Mouse (Mus musculus) cerebellum, postnatal 25 days (tissue): ENCODE measurements at regions not wholly inside any gene's neighbourhood (a gene's known extent, or its start where the extent isn't known, plus 50 kb on each side); places are given as distances from the start of the nearest gene placed in this dataset.

Experiments used
- DNase-seq, 2 experiments: peaks; one replicate each; pipeline ENCODE4 v3.0.0; 2021; ENCODE audit warnings: mixed read lengths in 2 of 2

DNA sequence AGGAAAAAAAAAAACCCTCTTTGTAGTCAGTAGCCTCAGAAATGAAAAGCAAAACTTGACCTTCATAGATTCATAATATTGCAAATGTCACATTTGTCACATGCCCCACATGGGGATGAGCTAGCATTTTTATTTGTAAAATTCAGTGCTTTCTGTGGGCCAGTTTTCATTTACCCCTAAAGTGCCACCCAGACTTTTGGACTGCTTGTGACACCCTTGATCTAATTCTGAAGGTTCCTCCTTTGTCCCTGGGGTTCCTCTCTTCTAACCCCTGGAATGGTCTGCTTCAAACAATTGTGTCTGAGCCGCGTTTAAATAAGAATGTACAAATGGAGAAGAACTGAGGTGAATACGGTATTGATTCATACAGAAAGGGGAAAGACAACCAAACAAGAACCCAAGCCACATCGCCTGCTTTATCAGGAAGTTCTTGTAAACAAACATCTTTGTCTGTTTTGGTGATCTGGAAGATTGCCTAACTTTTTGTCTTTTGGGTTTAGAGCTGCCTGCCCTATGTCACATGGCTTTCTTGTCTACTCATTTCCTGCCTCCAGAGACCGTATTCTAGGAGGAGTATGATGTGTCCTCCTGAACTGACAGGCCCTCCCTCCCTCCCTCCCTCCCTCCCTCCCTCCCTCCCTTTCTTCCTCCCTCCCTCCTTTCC, 203.1 kb upstream of the Gm9833 start:
- no peak for DNase-seq

DNA sequence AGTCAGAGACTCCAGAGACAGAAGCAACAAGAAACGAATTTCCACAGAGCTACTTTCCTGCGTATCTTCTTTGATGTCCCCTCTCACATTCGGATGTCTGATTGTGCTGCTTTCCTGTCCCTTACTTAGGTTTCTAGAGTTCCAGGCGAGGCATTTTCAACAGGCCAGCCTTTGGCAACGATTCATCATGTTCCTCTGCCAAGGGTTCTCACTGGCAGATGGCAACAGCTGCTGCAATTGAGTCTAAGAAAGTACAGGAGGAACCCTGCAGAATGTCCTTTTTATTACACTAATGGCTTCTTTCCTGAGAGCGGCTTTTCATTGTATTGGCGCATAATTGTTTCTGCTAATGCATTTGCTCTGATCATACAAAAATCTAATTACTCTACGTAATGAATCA, 202.3 kb upstream of the Gm9833 start:
- DNase-seq, result peak; percentile 26 to 45

DNA sequence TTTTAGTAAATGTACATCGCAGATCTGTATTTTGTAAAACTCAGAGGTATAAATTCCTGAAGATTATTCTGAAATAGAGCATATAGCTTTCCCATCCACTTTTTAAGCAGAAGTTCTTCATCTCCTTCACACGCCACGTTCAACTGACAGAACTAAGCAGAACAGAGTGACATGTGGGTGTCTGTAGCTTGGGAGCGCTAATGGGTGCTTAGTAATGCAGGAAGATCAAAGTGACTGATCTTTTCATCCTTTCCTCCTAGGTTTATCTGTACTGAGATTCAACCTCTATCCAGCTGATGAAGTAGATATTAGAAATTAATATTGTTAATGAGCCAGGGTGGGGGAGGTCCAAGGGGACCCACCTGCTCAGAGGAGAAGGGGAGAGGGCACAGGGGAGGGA, 201.8 kb upstream of the Gm9833 start:
- DNase-seq, result no peak

DNA sequence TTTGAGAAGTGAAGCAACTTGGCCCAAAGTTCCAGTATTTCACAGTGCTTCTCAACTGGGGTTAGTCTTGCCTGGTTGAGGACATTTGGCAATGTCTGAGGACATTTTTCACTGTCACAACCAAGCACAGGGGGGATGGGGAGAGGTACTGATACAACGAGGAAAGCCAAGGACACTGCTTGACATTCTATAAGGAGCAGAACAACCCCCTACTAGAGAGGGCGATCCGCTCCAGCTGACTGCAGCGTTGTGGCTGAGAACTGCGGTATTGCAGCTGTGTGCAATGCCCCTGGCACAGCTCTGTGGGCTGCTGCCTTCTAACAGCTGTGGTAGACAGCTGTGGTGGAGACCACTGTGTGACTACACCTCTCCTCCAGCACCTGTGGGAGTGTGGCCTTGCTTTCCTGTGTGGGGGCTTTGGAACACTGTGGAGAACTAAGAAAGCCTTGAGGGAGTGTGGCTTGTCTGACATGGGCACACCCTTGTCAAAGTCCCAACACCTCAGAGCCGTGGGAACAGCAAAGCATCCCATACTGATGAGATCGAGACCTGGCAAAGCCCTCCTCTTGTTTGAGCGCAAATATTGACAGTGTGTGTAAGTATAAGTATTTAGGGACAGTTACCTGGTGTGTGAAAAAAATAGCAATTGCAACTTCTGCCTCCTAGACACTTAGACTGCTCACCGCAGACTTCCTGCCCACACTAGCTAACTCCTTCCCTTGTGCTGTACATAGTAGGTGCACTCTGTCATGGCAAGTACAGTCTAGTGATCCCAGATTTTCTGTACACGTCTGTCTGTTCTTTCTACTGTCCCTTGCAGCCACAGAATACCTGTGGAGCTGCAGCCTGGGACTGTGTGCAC, 200.9 kb upstream of the Gm9833 start:
- no peak for DNase-seq

- DNase-seq, result no peak
Observed at GRCm38 (mm10) chr3:9887627-9887994, 200.3 kb upstream of the Gm9833 start.

- DNase-seq, result no peak
Observed at GRCm38 (mm10) chr3:9888051-9888450, 199.9 kb upstream of the Gm9833 start.

DNA sequence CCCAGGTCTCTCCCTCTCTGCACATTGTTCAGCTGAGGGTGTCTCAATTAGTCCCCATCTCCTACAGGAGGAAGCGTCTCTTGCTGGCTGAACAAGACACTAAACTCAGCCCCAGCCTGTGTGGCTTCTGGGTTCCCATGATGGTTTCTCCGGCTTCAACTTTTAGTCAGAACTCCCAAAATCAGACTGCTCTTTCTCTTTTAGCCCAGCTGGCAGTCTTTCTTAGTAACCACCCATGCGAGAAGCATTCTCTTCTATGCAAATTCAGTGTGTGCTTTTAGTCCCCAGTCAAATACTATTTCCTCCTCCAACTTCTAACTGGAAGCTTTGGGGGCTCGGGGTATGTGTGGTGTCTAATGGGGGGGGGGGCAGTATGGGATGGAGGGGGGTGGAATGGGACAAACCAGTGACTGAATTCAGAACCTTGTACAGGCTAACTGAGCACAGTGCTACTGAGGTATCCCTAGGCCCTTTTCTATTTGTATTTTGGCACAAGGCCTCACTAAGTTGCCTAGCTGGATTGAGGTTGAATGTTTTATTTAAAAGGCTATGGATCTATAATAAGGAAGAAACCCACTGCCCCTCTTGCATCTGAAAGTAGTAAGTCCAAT, 194.9 kb upstream of the Gm9833 start:
- no peak for DNase-seq

DNA sequence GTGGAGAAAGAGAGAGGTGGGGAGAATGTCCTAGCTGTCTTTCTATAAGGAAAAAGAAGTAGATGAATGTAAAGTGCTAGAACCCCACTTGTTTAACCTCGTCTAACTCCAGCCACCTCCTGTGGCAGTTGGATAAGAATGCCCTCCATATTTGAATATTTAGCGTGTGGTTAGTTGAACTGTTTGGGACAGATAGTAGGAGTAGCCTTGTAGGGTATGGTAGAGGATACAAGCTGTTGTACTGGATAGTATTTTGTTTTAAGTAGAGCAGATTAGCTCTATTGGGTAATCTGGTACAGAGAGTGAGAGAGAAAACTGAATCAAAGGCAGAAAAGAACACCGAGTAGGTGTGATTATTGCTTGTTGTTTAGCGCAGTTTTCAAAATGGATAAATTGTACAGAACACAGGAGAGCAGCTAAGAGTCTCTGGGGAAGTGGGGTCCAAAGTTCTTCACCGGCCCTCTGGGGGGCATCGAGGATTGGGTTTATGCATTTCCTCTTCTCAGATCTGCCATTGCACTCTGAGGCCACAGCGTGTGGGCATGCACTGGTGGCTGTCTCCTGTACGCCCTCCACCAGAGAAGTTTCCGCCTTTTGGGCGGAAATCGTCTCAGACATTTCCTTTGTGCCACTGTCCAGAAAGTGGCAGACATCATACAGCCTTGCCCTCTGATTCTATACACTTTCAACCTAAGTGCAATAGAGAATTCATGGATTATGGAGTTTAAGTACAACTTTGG, 192.3 kb upstream of the Gm9833 start:
- DNase-seq, result no peak

- no peak for DNase-seq
Observed at GRCm38 (mm10) chr3:9896303-9896702, 191.6 kb upstream of the Gm9833 start.

GRCm38 (mm10) chr3:9901663-9902062, 186.2 kb upstream of the Gm9833 start:
- no peak for DNase-seq

DNA sequence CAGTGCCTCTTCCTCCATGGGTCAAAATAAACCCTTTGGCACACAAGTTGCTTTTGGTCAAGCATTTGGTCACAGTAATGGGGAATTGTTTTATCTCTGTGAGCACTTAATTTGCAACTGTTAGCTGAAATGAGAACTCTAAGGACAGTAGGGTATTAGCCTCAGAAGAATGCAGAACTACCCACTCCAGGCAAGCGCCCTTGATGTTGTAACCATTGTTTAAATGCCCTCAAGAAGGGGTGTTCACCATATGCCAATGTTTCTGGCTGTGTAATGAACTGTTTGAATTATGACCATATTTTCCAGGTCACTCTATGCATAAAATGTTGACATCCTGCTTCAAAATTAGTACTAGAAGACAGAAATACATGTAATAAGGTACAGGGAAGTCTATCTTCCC, 174.6 kb upstream of the Gm9833 start:
- DNase-seq, result no peak

GRCm38 (mm10) chr3:9916538-9917106, 171.3 kb upstream of the Gm9833 start:
- DNase-seq, result no peak

- DNase-seq, result peak; percentile 64 to 81
Observed at GRCm38 (mm10) chr3:9920331-9920730, 167.6 kb upstream of the Gm9833 start.

- no peak for DNase-seq
Observed at GRCm38 (mm10) chr3:9921730-9922129, 166.2 kb upstream of the Gm9833 start.

- peak in 1 of 2 experiments; percentile 29 for DNase-seq
Observed at GRCm38 (mm10) chr3:9922541-9923046, 165.3 kb upstream of the Gm9833 start.

DNA sequence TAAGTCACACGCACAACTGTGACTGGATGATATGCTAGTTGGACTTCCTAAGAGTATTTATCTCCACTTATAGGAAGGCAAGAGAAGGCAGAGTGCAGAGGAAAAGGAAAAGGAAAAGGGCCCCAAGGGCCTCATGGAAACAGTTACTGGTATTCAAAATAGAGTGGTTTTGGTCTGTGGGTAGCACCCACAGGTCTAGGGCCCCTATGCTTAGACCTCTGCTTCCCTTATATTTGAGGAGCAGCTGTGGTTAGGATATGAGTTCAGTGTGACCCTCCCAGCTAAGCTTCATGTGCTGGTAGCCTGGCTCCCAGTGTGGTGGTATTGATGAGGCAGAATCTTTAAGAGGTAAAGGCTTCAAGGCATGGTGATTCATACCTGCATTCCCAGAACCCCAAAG, 163.3 kb upstream of the Gm9833 start:
- DNase-seq, result no peak

GRCm38 (mm10) chr3:9936853-9937441, 151.0 kb upstream of the Gm9833 start:
- no peak for DNase-seq

DNA sequence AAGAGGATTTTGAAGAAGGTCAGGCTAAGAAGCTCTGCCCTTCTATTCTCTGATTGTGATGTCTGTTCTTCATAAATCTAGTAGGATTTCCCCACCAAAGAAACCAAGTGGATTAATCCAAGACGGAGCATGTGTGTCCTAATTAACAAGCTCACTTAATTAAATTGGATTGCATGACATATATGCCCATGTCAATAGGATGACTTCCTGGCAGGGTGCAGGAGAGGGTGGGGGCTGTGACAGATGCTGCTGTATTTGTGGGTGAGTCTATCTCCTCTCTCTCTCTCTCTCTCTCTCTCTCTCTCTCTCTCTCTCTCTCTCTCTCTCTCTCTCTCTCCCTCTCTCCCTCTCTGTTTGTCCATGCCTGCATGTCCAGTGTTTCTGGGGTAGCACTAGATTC, 149.3 kb upstream of the Gm9833 start:
- DNase-seq, result no peak

DNA sequence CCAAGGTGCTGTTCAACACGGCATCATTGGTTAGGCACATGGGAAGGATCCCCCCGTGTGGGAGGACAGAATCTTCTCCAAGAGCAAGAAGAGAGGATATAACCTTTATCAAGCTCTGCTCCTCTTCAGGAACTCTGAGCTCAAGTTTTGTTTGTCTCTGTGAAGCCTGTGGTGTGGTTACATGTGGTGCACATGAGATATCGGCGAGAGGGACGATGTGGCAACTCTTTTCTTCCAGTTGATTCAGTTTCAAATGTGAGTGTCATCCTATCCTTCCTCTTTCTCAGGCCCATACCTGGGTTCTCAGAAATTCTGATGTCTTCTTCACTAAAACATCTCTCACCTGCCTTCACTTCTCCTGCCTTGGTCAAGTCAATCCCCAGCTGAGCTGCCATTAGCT, 145.3 kb upstream of the Gm9833 start:
- DNase-seq, result no peak

GRCm38 (mm10) chr3:9947357-9948065, 140.4 kb upstream of the Gm9833 start:
- DNase-seq, result peak; percentile 64 to 77

DNA sequence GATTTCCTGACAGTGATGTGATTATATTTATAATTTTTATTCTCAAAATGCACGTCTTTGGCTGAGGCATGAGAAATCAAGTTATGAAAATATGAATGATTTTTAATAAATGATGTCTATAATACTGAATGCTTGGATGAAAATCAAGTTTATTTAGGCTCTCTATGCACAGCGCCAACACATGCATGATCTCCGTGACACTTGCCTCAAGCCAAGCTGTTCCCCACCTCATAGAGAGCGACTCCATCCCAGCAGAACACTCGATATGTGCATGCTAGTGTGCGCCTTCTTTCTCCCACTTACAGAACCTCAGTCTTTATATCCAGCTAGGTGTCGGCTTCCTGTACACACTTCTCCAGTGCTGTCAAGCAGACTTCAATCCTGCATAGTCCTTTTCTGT, 139.8 kb upstream of the Gm9833 start:
- DNase-seq, result no peak

DNA sequence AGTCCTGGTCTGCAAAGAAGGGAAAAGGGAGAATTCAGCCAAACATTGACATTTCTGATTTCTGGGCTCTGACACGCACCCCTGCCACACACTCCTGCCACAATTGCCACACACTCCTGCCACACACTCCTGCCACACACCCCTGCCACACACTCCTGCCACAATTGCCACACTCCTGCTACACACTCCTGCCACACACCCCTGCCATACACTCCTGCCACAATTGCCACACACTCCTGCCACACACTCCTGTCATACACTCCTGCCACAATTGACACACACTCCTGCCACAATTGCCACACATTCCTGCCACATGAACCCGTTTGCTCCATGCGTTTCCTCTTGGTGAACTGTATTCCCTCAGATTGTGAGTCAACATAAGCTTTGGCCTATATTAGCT, 130.0 kb upstream of the Gm9833 start:
- no peak for DNase-seq
